Mouse (Mus musculus): ENCODE measurements around the gene Wdr34.

GRCm38 (mm10) chr2:30067962-30068361 lies 19.3 kb upstream of the Wdr34 start:
- TF ChIP-seq CTCF (IDR thresholded peaks at IDR 0.05; ENCODE audit: extremely low read depth, insufficient read length, insufficient replicate concordance, low read depth, low read length): no peak
- no peak for TF ChIP-seq POLR2A (IDR thresholded peaks at IDR 0.05; ENCODE audit: low read depth, low read length)

Measured in small intestine, adult 2 months (tissue).